ENCODE assay signal across 27 mouse cellular contexts in the genomic region with DNA sequence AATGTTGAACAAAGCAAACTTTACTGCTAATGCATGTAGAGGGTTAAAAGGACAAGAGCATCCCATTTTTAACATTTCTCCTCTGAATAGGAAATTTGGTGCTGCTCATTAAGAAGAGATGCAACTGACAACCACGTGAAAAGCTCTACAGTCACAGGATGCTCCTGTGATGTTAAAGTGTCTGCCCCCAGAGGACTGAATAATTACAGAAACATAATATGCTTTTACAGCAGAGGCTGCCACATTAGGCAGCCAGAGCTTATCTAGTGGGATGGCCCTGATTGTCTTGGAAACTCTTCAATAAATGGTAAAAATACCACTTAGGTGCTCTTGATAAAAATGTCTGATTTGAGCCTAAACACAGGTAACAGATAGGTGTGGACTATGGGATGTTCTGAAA. TPM values are rescaled to one million over a fixed set of nuclear protein-coding genes. Genes with fewer than 3 reads are reported as not detected.
DNase-seq lines count a peak whose midpoint lies in the region; ATAC-seq and TF ChIP-seq lines count a peak whose summit lies in the region.
"Had no signal": no experiment of that assay in that cellular context is flagged by ENCODE, and none has a peak within 500 bp of the region (broad histone marks: within the 10 kb centered on the region; RNA-seq: fewer than 3 reads in every experiment).

No protein-coding gene starts in this region.

- TF ChIP-seq CTCF in forebrain, postnatal 0 days (IDR thresholded peaks at IDR 0.05; ENCODE audit: low read depth), result no peak

- ATAC-seq in forebrain, embryonic 15.5 days (replicated peaks), result no peak
- ATAC-seq in forebrain, embryonic 11.5 days (replicated peaks; ENCODE audit: low FRiP score), result no peak
- ATAC-seq in forebrain, postnatal 0 days, result peak; percentile 91
- ATAC-seq in forebrain, embryonic 14.5 days, result no peak
- no peak for ATAC-seq in midbrain, embryonic 14.5 days (ENCODE audit: low FRiP score, low TSS enrichment)
- no peak for ATAC-seq in midbrain, embryonic 13.5 days
- ATAC-seq: activated CD4-positive, CD25-positive, alpha-beta regulatory T cell, adult 4 months; CD4-positive, CD25-positive, alpha-beta regulatory T cell, adult 4 months; Patski had no signal

- no peak overlapping the region for H3K9ac ChIP-seq in forebrain, embryonic 15.5 days (replicated peaks)
- H3K9ac ChIP-seq in forebrain, embryonic 11.5 days (ENCODE audit: low read length), result no peak overlapping the region
- H3K9ac ChIP-seq in forebrain, postnatal 0 days, result no peak overlapping the region
- no peak overlapping the region for H3K9ac ChIP-seq in forebrain, embryonic 14.5 days (ENCODE audit: low read length)
- no peak overlapping the region for H3K9ac ChIP-seq in midbrain, embryonic 14.5 days (replicated peaks; ENCODE audit: low read length)
- no peak overlapping the region for H3K9ac ChIP-seq in midbrain, embryonic 13.5 days (replicated peaks)
- H3K9ac ChIP-seq: embryonic facial prominence, embryonic 13.5 days; embryonic facial prominence, embryonic 15.5 days had no signal

- H3K27me3 ChIP-seq in forebrain, embryonic 15.5 days, result no peaks in the 10 kb centered on the region
- H3K27me3 ChIP-seq in forebrain, embryonic 11.5 days (ENCODE audit: control insufficient read depth, insufficient read depth, low read length), result no peaks in the 10 kb centered on the region
- no peaks in the 10 kb centered on the region for H3K27me3 ChIP-seq in forebrain, postnatal 0 days (ENCODE audit: insufficient read depth, low read length)
- no peaks in the 10 kb centered on the region for H3K27me3 ChIP-seq in forebrain, embryonic 14.5 days (replicated peaks; ENCODE audit: control insufficient read depth, insufficient read depth, low read length)
- H3K27me3 ChIP-seq in midbrain, embryonic 14.5 days (ENCODE audit: control insufficient read depth, insufficient read depth, low read length), result no peaks in the 10 kb centered on the region
- no peaks in the 10 kb centered on the region for H3K27me3 ChIP-seq in midbrain, embryonic 13.5 days
- H3K27me3 ChIP-seq: CH12.LX; embryonic facial prominence, embryonic 13.5 days; embryonic facial prominence, embryonic 15.5 days; Patski had no signal

- no peak overlapping the region for H3K4me3 ChIP-seq in forebrain, embryonic 15.5 days
- no peak overlapping the region for H3K4me3 ChIP-seq in forebrain, embryonic 11.5 days (ENCODE audit: low read depth, low read length)
- H3K4me3 ChIP-seq in forebrain, postnatal 0 days (ENCODE audit: low read depth, low read length), result no peak overlapping the region
- H3K4me3 ChIP-seq in forebrain, embryonic 14.5 days (ENCODE audit: low read depth, low read length), result no peak overlapping the region
- H3K4me3 ChIP-seq in midbrain, embryonic 14.5 days (replicated peaks; ENCODE audit: low read depth, low read length), result no peak overlapping the region
- no peak overlapping the region for H3K4me3 ChIP-seq in midbrain, embryonic 13.5 days (replicated peaks)
- H3K4me3 ChIP-seq: embryonic facial prominence, embryonic 13.5 days; embryonic facial prominence, embryonic 15.5 days; erythroblast, embryonic 14.5 days; forebrain, embryonic 10.5 days had no signal

- peak overlapping the region; percentile 1; the same call in 1 of the 2 replicates for H3K27ac ChIP-seq in forebrain, embryonic 15.5 days (replicated peaks)
- no peak overlapping the region for H3K27ac ChIP-seq in forebrain, embryonic 11.5 days (ENCODE audit: low read depth, low read length)
- no peak overlapping the region for H3K27ac ChIP-seq in forebrain, postnatal 0 days (ENCODE audit: low read depth, low read length)
- H3K27ac ChIP-seq in forebrain, embryonic 14.5 days (ENCODE audit: low read depth, low read length), result no peak overlapping the region
- H3K27ac ChIP-seq in midbrain, embryonic 14.5 days (replicated peaks; ENCODE audit: low read depth, low read length), result no peak overlapping the region
- no peak overlapping the region for H3K27ac ChIP-seq in midbrain, embryonic 13.5 days
- H3K27ac ChIP-seq: embryonic facial prominence, embryonic 13.5 days; embryonic facial prominence, embryonic 15.5 days; forebrain, embryonic 10.5 days had no signal

- H3K4me1 ChIP-seq in forebrain, embryonic 15.5 days, result no peaks in the 10 kb centered on the region
- H3K4me1 ChIP-seq in forebrain, embryonic 11.5 days (replicated peaks; ENCODE audit: control insufficient read depth, insufficient read depth, low read length), result no peaks in the 10 kb centered on the region
- no peaks in the 10 kb centered on the region for H3K4me1 ChIP-seq in forebrain, postnatal 0 days (ENCODE audit: insufficient read depth)
- no peaks in the 10 kb centered on the region for H3K4me1 ChIP-seq in forebrain, embryonic 14.5 days (ENCODE audit: control insufficient read depth, insufficient read depth, low read length)
- no peaks in the 10 kb centered on the region for H3K4me1 ChIP-seq in midbrain, embryonic 14.5 days (ENCODE audit: control insufficient read depth, insufficient read depth, low read length)
- no peaks in the 10 kb centered on the region for H3K4me1 ChIP-seq in midbrain, embryonic 13.5 days (replicated peaks)
- H3K4me1 ChIP-seq: embryonic facial prominence, embryonic 15.5 days; forebrain, embryonic 10.5 days had no signal

- H3K36me3 ChIP-seq in forebrain, embryonic 15.5 days, result no peaks in the 10 kb centered on the region
- no peaks in the 10 kb centered on the region for H3K36me3 ChIP-seq in forebrain, embryonic 11.5 days (ENCODE audit: control insufficient read depth, insufficient read depth, low read length)
- no peaks in the 10 kb centered on the region for H3K36me3 ChIP-seq in forebrain, postnatal 0 days (ENCODE audit: insufficient read depth)
- H3K36me3 ChIP-seq in forebrain, embryonic 14.5 days (ENCODE audit: control insufficient read depth, insufficient read depth, low read length), result no peaks in the 10 kb centered on the region
- no peaks in the 10 kb centered on the region for H3K36me3 ChIP-seq in midbrain, embryonic 14.5 days (ENCODE audit: control insufficient read depth, insufficient read depth, low read length)
- no peaks in the 10 kb centered on the region for H3K36me3 ChIP-seq in midbrain, embryonic 13.5 days
- H3K36me3 ChIP-seq: embryonic facial prominence, embryonic 13.5 days; embryonic facial prominence, embryonic 15.5 days; forebrain, embryonic 10.5 days; G1E had no signal

- no peak overlapping the region for H3K4me2 ChIP-seq in forebrain, embryonic 15.5 days (replicated peaks)
- H3K4me2 ChIP-seq in forebrain, embryonic 11.5 days (ENCODE audit: low read depth, low read length, severe bottlenecking), result no peak overlapping the region
- H3K4me2 ChIP-seq in forebrain, postnatal 0 days (ENCODE audit: low read depth), result no peak overlapping the region
- no peak overlapping the region for H3K4me2 ChIP-seq in forebrain, embryonic 14.5 days (ENCODE audit: low read length)
- no peak overlapping the region for H3K4me2 ChIP-seq in midbrain, embryonic 14.5 days (ENCODE audit: low read length)
- no peak overlapping the region for H3K4me2 ChIP-seq in midbrain, embryonic 13.5 days (replicated peaks)
- H3K4me2 ChIP-seq: embryonic facial prominence, embryonic 13.5 days; embryonic facial prominence, embryonic 15.5 days had no signal

- no peaks in the 10 kb centered on the region for H3K9me3 ChIP-seq in forebrain, embryonic 15.5 days
- H3K9me3 ChIP-seq in forebrain, embryonic 11.5 days (ENCODE audit: control insufficient read depth, low read length), result no peaks in the 10 kb centered on the region
- H3K9me3 ChIP-seq in forebrain, postnatal 0 days (ENCODE audit: low read length), result no peaks in the 10 kb centered on the region
- no peaks in the 10 kb centered on the region for H3K9me3 ChIP-seq in forebrain, embryonic 14.5 days (replicated peaks; ENCODE audit: control insufficient read depth, low read length)
- H3K9me3 ChIP-seq in midbrain, embryonic 14.5 days (ENCODE audit: control insufficient read depth, low read length), result no peaks in the 10 kb centered on the region
- H3K9me3 ChIP-seq in midbrain, embryonic 13.5 days, result no peaks in the 10 kb centered on the region
- H3K9me3 ChIP-seq: embryonic facial prominence, embryonic 13.5 days; embryonic facial prominence, embryonic 15.5 days; forebrain, embryonic 10.5 days had no signal

- DNase-seq in forebrain, embryonic 11.5 days (ENCODE audit: low spot score), result no peak
- DNase-seq in forebrain, postnatal 0 days, result peak; percentile 39
- DNase-seq in forebrain, embryonic 14.5 days (ENCODE audit: low spot score), result no peak
- peak; percentile 5 for DNase-seq in midbrain, embryonic 14.5 days
- DNase-seq: adrenal gland, adult 8-10 months; adrenal gland, postnatal 14 days; adrenal gland, postnatal 36 days; B cell, adult 2 months; cerebellum, adult 11 months; cerebellum, adult 18-20 months; cerebellum, adult 8-10 months; cerebellum, adult 9-11 months; cerebellum, postnatal 14 days; cerebellum, postnatal 36 days; embryo, embryonic 11 days had no signal

- 56% methylated on average over 1 of the region's 1 CpGs for WGBS in forebrain, embryonic 15.5 days
- WGBS in forebrain, embryonic 11.5 days, result 69% methylated on average over 1 of the region's 1 CpGs
- WGBS in forebrain, postnatal 0 days, result 56% methylated on average over 1 of the region's 1 CpGs
- 71% methylated on average over 1 of the region's 1 CpGs for WGBS in forebrain, embryonic 14.5 days
- 61% methylated on average over 1 of the region's 1 CpGs for WGBS in midbrain, embryonic 14.5 days
- 63% methylated on average over 1 of the region's 1 CpGs for WGBS in midbrain, embryonic 13.5 days

RNA-seq across cellular contexts. Expression of a gene that starts 33.4 kb away (rescaled TPM):
- polyA plus RNA-seq in forebrain, embryonic 15.5 days (2015; fragmentation: Nextera tagmentation; extraction: Ambion mirVana), result 1.5 and 1.6 TPM in 2 replicates
- 0.24 and 0.39 TPM in 2 replicates for polyA plus RNA-seq in forebrain, embryonic 11.5 days (2014; fragmentation: Nextera tagmentation; extraction: Ambion mirVana)
- total RNA-seq in forebrain, postnatal 0 days (2014; rRNA removed), result 2.9 and 5.7 TPM in 2 replicates
- 1.5 and 2.1 TPM in 2 replicates for polyA plus RNA-seq in forebrain, postnatal 0 days (2015; fragmentation: Nextera tagmentation; extraction: Ambion mirVana)
- 1.5 and 2.2 TPM in 2 replicates for polyA plus RNA-seq in forebrain, embryonic 14.5 days (2014; fragmentation: Nextera tagmentation; extraction: Ambion mirVana)
- 0.45 and 1.3 TPM in 2 replicates for polyA plus RNA-seq in midbrain, embryonic 14.5 days (2014; fragmentation: Nextera tagmentation; extraction: Ambion mirVana)
- polyA plus RNA-seq in midbrain, embryonic 13.5 days (2015; fragmentation: Nextera tagmentation; extraction: Ambion mirVana), result 0.77 and 0.79 TPM in 2 replicates
- total RNA-seq: CH12.LX; common myeloid progenitor, adult 5-6 weeks had no signal
- polyA plus RNA-seq: activated CD4-positive, CD25-positive, alpha-beta regulatory T cell, adult 4 months; erythroblast, embryonic 14.5 days; forebrain, embryonic 10.5 days; G1E had no signal

Comparison
In these comparisons a context has a peak if more than half of its experiments do, and no peak if none do; other contexts are left out.
1. DNase-seq: peak in forebrain, postnatal 0 days (single experiment) and midbrain, embryonic 14.5 days (single experiment); none in forebrain, embryonic 11.5 days (single experiment) and forebrain, embryonic 14.5 days (single experiment).